Mouse (Mus musculus) T-cell, adult 66 days (primary cell): ENCODE results near the gene Gm12794. TPM values are rescaled to one million over a fixed set of nuclear protein-coding genes. Genes with fewer than 3 reads are reported as not detected.

ENCODE experiments used
- total RNA-seq, 2 experiments: library from RNA; stranded (reverse); gene quantifications; 3 replicates in 1 of 2; 4 replicates in 1 of 2; pipeline ENCODE4 v1.2.4; 2023

Gene Gm12794
- not detected for total RNA-seq

GRCm38 (mm10) chr4:101940107-101940506 lies at the start of gene Gm12794:
Gene Gm12794 (plus strand): TSS chr4:101940407.

GRCm38 (mm10) chr4:101893656-101894420 lies 46.4 kb upstream of the Gm12794 start, which contains the start of gene C130073F10Rik:
Gene C130073F10Rik (minus strand): TSS chr4:101893789.

GRCm38 (mm10) chr4:101908821-101909220 lies 31.4 kb upstream of the Gm12794 start, which contains the start of gene Gm12800:
Gene Gm12800 (plus strand): TSS chr4:101909121.

GRCm38 (mm10) chr4:101980949-101981348 lies 40.7 kb downstream of the Gm12794 start, which contains the start of gene Gm12790:
Gene Gm12790 (minus strand): TSS chr4:101981049.

GRCm38 (mm10) chr4:101986326-101986725 lies 46.1 kb downstream of the Gm12794 start, which contains the start of gene Gm12789:
Gene Gm12789 (plus strand): TSS chr4:101986626.

Other genes starting within 250 kb of the Gm12794 start
- gene Lepr, start 223.0 kb upstream of the Gm12794 start, total RNA-seq = under 1 TPM in 1 of 2 experiments, not detected in 1; 0.23 TPM
- gene B020004J07Rik, start 96.4 kb upstream of the Gm12794 start, total RNA-seq = not detected
- not detected for gene C130073F10Rik, start 46.6 kb upstream of the Gm12794 start, total RNA-seq
- not detected for gene Gm12800, start 31.3 kb upstream of the Gm12794 start, total RNA-seq
- not detected for gene Gm12790, start 40.6 kb downstream of the Gm12794 start, total RNA-seq
- gene Gm12789, start 46.2 kb downstream of the Gm12794 start, total RNA-seq = not detected
- 100 to 1,000 TPM; 116 to 125 TPM for gene Pde4b, start 147.1 kb downstream of the Gm12794 start, total RNA-seq